Mouse (Mus musculus): ENCODE results near the gene Iqcc. TPM values are rescaled to one million over a fixed set of nuclear protein-coding genes. Genes with fewer than 3 reads are reported as not detected.

Iqcc gene
- 29.4 and 32.6 TPM in 2 replicates for polyA plus RNA-seq (2012; rRNA removed)

DNA sequence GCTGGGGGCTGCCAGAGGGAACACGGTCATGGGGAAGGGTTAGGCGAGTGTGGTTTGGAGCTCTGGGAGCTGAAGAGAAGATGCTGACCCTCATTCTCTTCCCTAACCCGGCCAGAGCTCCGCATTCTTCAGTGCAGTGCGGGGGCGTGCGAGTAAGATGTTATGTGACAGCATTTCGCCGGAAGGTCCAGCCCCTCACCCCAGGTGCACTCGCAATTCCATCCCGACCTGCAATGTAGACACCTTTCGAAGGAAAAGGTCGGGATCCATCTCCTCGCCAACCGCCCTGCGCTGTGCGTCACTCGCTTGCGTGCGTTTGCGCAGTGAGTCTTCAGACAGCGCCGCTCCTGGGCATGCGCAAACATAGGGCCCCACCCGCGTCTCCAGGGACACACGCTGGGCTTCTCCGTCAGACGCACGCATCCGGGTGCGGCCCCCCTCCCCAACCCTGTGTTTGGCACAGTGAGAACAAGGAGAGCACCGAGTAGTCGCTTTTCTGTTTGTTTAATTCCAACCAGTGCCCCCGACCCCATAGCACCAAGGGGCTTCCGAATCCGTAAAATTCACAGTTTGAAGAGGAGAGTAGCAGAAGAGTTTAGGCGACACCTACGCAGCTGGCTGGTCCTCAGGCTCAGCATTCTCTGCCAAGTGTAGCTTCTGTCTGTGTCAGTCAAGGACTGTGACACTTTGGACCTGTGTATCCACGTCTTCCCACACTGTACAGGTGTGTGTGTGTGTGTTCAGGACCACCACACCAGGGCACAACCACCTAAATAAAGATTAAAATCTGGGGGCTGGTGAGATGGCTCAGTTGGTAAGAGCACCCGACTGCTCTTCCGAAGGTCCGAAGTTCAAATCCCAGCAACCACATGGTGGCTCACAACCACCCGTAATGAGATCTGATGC lies at the start of gene Iqcc:
Iqcc (minus strand) TSS at position 314 of the 906 bp plus-strand sequence.
- peak; percentile 86 for DNase-seq (ENCODE audit: low spot score)

- DNase-seq (ENCODE audit: low spot score): no peak
Observed at GRCm38 (mm10) chr4:129662255-129662813, 43.4 kb upstream of the Iqcc start.

- no peak for DNase-seq (ENCODE audit: low spot score)
Observed at GRCm38 (mm10) chr4:129661584-129661983, 42.7 kb upstream of the Iqcc start.

DNA sequence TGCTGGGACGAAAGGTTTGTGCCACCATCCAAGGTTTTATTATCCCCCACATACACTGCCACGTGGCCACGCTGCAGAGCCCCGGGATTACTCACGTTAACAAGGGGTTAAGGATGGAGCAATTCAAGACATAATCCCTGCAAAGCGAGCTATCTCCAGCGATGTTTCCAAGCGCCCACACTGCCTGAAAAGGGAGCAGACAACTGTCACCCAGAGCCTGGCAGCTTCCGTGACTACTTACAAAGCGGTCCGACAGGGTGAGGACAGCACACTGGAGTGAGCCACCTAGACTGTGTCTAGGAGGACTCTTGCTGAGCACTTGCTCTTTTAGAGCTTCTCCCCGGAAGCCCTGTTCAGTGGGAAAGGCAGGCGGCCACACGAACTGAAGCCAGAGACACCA lies 35.9 kb upstream of the Iqcc start:
- no peak for DNase-seq (ENCODE audit: low spot score)

- DNase-seq (ENCODE audit: low spot score): no peak
Observed at GRCm38 (mm10) chr4:129650359-129650758, 31.5 kb upstream of the Iqcc start.

- no peak for DNase-seq (ENCODE audit: low spot score)
Observed at GRCm38 (mm10) chr4:129648656-129649055, 29.8 kb upstream of the Iqcc start.

GRCm38 (mm10) chr4:129645204-129645603 lies 26.3 kb upstream of the Iqcc start:
- no peak for DNase-seq (ENCODE audit: low spot score)

DNA sequence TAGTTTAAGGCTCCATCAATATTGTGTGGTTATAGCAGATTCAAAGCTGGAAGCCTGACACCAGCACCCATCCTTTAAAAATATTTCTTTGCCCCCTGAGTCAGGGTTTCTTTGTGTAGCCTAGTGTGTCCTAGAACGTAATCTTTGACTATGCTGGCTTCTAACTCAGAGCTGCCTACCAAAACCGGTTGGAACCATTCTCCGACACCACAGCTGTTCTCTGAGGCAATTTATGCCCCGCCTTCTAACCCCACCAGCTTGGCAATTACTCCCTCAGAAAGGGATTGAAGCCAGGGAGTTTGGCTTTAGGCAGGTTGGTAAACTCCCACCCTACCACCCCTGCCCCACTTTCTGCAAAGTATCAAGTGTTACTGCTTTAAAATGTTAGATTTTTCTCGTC lies 22.9 kb upstream of the Iqcc start:
- DNase-seq (ENCODE audit: low spot score): no peak

- peak; percentile 86 for DNase-seq (ENCODE audit: low spot score)
Observed at GRCm38 (mm10) chr4:129640638-129641467, 22.0 kb upstream of the Iqcc start, which contains the start of gene Txlna. Gene Txlna, minus strand, starts transcription at chr4:129641065.

- no peak for DNase-seq (ENCODE audit: low spot score)
Observed at GRCm38 (mm10) chr4:129640101-129640637, 21.3 kb upstream of the Iqcc start.

- DNase-seq (ENCODE audit: low spot score): no peak
Observed at GRCm38 (mm10) chr4:129639221-129639620, 20.3 kb upstream of the Iqcc start.

GRCm38 (mm10) chr4:129633852-129634251 lies 15.0 kb upstream of the Iqcc start:
- no peak for DNase-seq (ENCODE audit: low spot score)

- no peak for DNase-seq (ENCODE audit: low spot score)
Observed at GRCm38 (mm10) chr4:129631867-129632266, 13.0 kb upstream of the Iqcc start.

DNA sequence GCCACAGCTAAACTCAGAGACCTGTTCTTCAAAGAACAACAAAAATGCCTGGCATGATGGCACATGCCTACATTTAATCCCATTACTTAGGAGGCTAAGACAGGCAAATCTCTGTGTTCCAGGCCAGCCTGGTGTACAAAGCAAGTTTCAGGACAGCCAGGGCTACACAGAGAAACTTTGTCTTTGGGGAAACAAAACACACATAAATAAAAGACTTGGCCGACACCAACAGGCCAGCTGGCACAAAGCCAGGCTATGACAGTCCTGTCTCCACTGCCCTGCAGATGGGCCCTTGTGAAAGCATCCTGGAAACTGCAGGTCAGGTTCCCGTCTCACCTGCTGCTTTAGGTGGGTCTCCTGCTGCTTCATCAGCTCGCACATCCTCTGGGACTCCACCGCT lies 12.0 kb upstream of the Iqcc start:
- no peak for DNase-seq (ENCODE audit: low spot score)

GRCm38 (mm10) chr4:129626035-129626434 lies 7.1 kb upstream of the Iqcc start:
- DNase-seq (ENCODE audit: low spot score): no peak

GRCm38 (mm10) chr4:129625496-129625895 lies 6.6 kb upstream of the Iqcc start:
- no peak for DNase-seq (ENCODE audit: low spot score)

DNA sequence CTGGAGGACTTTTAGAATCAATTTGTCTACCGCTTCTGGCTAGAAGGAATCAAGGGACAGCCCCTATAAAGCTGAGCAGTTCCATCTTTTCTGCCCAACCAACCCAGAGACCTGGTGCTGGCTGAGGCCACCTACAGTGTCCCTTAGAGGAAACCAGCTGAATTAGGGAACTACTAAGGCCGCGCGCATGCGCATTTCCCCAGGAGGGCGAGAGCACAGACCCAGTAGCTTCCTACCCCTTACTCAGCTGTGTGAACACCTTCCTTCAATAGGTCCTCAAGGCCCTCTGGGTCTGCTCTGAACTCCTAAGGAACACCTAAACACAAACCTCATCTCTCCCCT lies 6.1 kb upstream of the Iqcc start:
- no peak for DNase-seq (ENCODE audit: low spot score)

- DNase-seq (ENCODE audit: low spot score): no peak
Observed at GRCm38 (mm10) chr4:129624281-129625028, 5.6 kb upstream of the Iqcc start.

DNA sequence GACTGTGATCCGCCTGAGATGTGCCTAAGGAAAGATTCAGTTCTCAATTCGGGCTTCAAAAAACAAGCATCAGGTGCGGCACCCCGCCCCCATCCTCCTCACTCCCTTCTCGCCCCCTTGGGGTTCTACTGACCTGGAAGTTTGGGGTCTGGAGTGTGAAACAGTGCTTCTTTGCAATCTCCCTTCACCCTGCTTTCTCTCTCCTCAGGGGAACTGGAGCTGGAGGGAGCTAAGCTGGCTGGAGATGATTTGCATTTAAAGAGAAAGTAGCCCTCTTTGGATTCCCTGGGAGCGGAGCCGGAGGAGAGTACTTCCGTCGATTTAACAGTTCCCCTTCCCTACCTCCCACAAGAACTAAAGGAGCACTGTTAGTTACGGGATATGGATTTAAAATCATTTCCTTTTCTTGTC lies 4.8 kb upstream of the Iqcc start, which contains the start of gene Ccdc28b:
Ccdc28b (minus strand) TSS at position 267 of the 411 bp plus-strand sequence.
- no peak for DNase-seq (ENCODE audit: low spot score)

- DNase-seq (ENCODE audit: low spot score): no peak
Observed at GRCm38 (mm10) chr4:129622803-129623535, 4.1 kb upstream of the Iqcc start.

Data from urinary bladder, adult 2 months (tissue).